Mouse (Mus musculus) ovary, adult 2 months (tissue): ENCODE measurements around the gene Gtf2i. TPM values are rescaled to one million over a fixed set of nuclear protein-coding genes. Genes with fewer than 3 reads are reported as not detected.

Experiments used
- polyA plus RNA-seq: library from polyadenylated mRNA; depleted of rRNA; stranded (reverse); fragments of >200 nt; gene quantifications from 2 replicates; pipeline ENCODE4 v1.2.3, GENCODE M21; 2012; rRNA removed

Gene Gtf2i
- 86.9 and 123 TPM in 2 replicates for polyA plus RNA-seq

DNA sequence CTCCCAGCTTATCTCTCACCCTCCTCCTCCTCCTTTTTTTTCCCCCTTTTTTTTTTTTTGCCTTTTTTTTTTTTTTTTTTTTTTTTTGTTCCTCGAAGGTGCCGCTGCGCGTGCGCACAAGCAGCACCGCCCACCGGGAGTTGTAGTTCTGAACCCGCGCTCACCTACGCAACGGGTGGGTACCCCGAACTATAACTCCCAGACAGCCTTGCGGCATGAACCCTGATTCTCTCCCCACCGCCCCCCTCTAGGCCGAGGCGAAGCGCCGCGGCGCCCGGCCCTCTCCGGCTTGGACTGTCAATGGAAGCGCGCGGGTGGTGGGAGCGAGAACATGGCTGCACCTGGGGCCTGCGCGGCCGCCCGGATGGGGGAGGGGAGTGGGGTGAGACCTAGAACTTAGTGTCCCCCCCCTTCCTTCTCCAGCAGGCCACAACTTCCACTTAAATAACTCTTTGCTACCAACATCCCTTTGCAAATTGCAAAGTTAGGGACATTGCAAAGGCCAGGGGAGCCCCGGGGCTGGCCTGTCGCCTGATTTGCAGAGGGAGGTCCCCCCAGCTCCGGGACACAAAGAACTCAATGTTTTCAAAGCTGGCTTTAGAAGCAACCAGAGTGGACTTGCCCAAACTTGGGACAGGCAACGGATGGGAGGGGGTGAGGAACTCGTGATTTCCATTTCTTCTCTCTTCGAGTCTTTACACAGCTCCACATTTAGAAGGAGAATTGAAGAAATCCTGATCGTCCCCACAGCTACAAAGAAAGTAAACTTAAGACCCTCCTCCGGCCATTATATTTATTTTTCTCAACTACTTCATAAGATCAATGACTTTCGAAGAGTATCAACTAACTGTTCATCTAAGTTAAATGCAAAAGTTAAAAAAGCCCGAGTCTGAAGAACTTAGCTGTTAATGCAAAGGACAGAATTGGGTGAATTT lies at the start of gene Gtf2i:
Gene Gtf2i, minus strand, starts transcription at position 73 of the 935 bp plus-strand sequence.

DNA sequence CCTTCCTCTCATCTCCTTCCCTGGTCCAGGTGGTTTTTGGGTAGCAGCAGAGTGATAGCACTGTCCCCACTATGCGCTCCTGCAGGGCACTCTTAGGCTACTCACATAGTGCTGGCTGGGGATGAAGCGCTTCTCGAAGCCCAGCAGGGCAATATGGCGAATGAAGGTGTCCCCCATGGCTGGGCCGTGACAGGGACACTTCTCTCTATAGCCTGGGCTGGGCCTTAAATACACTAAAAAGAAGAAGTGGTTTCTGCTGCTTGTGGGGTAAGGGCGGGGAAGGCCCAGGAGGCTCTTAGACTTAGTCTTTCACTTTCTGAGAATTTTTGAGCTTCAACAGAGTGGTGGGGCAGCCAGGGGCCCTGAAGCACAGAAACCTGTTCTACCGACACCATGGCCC lies 85.2 kb downstream of the Gtf2i start, which contains the start of gene Ncf1:
Gene Ncf1, minus strand, starts transcription at position 235 of the 400 bp plus-strand sequence.

Other genes starting within 250 kb of the Gtf2i start
- gene Castor2, start 215.0 kb downstream of the Gtf2i start, polyA plus RNA-seq: 6.0 and 9.3 TPM in 2 replicates
- gene Rcc1l, start 138.0 kb downstream of the Gtf2i start, polyA plus RNA-seq: 28.2 and 30.8 TPM in 2 replicates
- gene Gtf2ird2, start 130.7 kb downstream of the Gtf2i start, polyA plus RNA-seq: 11.5 and 12.8 TPM in 2 replicates
- gene Ncf1, start 85.1 kb downstream of the Gtf2i start, polyA plus RNA-seq: 9.5 and 10.6 TPM in 2 replicates
- 30.6 and 34.3 TPM in 2 replicates for gene Gtf2ird1, start 142.0 kb upstream of the Gtf2i start, polyA plus RNA-seq
- 22.0 and 27.4 TPM in 2 replicates for gene Clip2, start 237.7 kb upstream of the Gtf2i start, polyA plus RNA-seq
- gene Syna, start 245.4 kb upstream of the Gtf2i start, polyA plus RNA-seq: 0.14 TPM in 1 of 2 replicates, not detected in the other